Mouse (Mus musculus): ENCODE measurements around the gene Trank1. TPM values are rescaled to one million over a fixed set of nuclear protein-coding genes. Genes with fewer than 3 reads are reported as not detected.

The Trank1 gene
- polyA plus RNA-seq, 1 experiment from 2014 or later = 4.3 TPM

DNA sequence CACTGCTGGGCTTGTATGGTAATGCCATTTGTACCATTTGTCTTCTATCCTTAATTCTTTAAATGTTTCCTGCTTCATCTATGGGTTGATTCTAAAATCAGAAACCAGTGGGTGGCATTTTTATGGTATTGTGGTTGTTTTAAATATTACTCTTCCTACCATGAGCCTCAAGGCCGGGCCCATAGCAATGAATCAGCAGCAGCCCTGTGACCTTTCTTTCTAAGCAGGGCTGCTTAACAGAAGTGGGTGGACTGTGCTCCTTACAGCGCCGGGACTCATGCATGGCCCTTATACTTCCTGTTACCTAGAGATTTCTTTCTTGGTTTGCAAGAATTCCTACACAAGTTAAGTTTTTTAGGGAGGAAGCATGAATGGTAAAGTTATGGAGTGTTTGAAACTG is 41.1 kb downstream of the Trank1 start:
- H3K4me2 ChIP-seq = peak overlapping the region; percentile 34
- H3K9me3 ChIP-seq = no peaks in the 10 kb centered on the region
- peaks cover 12% of the 10 kb centered on the region for H3K4me1 ChIP-seq (replicated peaks)
- no peak for ATAC-seq (ENCODE audit: low FRiP score)
- H3K9ac ChIP-seq = no peak overlapping the region
- H3K27me3 ChIP-seq = no peaks in the 10 kb centered on the region
- no peaks in the 10 kb centered on the region for H3K36me3 ChIP-seq
- H3K4me3 ChIP-seq = peak overlapping the region; percentile 2; the same call in 1 of the 2 replicates
- WGBS = 73% methylated on average over 3 of the region's 3 CpGs
- H3K27ac ChIP-seq = no peak overlapping the region

DNA sequence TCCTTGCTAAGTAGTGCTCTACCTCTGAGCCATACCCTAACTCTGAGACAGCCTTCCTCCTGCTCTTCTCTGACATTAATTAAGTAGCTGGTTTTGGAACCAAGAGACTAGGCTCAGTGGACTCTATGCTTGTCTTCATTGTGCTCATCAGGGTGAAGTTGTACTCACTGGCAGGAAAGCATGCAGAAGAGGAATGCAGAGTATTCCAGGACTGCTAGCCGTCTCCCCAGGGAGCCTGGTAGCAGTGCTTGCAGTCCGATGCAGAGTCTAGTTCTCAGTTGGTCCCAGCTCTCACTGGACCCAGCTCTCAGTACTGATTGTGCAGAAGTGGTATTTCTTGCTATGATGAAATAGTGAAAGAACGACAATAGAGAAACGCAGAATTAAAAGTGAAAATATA is 43.5 kb downstream of the Trank1 start:
- ATAC-seq (ENCODE audit: low FRiP score) = no peak
- H3K4me1 ChIP-seq (replicated peaks) = peaks cover 12% of the 10 kb centered on the region

DNA sequence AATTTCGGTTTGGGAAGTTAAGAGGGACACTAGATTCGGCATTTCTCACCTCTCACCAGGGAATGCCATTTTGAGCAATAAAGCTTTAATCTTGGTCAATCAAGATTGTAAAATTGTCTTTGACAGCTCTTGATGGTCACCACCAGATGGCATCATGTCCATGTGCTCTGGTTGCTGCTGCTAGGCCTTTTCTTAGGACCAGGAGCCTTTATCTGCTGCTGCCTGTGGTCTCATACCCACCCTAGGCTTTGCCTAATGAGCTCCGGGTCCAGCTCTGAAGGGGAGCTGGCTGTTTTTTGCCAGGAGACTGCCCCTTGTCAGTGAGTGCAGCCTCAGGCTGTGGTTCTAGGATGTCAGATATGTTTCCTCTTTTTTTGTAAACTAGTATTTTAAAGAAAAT is 44.8 kb downstream of the Trank1 start:
- Histone ChIP-seq H3K4me2 (no peak overlapping the region), H3K9me3 (no peaks in the 10 kb centered on the region), H3K36me3 (no peaks in the 10 kb centered on the region), H3K4me3 (no peak overlapping the region), H3K27ac (no peak overlapping the region), H3K4me1 (replicated peaks) (peaks cover 10% of the 10 kb centered on the region), H3K9ac (no peak overlapping the region), H3K27me3 (no peaks in the 10 kb centered on the region)
- ATAC-seq (ENCODE audit: low FRiP score) = no peak
- 47% methylated on average over 3 of the region's 3 CpGs for WGBS

More for the DNA sequence above, 43.5 kb downstream of the Trank1 start:
- no peaks in the 10 kb centered on the region for H3K9me3 ChIP-seq
- H3K27me3 ChIP-seq = no peaks in the 10 kb centered on the region
- no peak overlapping the region for H3K4me3 ChIP-seq
- no peak overlapping the region for H3K4me2 ChIP-seq
- H3K9ac ChIP-seq = no peak overlapping the region
- no peak overlapping the region for H3K27ac ChIP-seq
- H3K36me3 ChIP-seq = no peaks in the 10 kb centered on the region
- WGBS = 54% methylated on average over 4 of the region's 4 CpGs

DNA sequence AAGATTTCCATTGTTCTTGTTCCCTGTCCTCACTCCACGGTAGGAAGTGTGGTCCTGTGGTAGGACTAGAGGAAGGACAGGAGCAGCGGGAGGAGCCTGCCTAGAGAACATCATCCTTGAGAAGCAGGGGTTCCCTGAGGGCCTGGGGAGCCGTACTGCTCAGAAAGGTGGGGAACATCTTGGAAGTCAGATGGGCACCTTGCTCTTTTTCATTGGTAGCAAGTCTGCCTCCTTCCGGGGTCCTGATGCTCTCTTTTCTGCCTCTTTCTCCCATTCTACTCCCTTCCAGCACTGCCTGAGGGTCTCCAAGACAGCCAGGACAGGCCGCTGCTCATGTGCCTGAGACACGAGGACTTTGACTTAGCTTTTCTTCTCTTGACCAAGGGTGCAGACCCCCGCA is 52.1 kb downstream of the Trank1 start:
- Histone ChIP-seq H3K4me1 (replicated peaks) (no peaks in the 10 kb centered on the region), H3K27me3 (0 out of 2 replicates have a peak, but pooled peaks cover 5% of the 10 kb centered on the region), H3K9me3 (no peaks in the 10 kb centered on the region), H3K4me3 (no peak overlapping the region), H3K27ac (no peak overlapping the region), H3K4me2 (no peak overlapping the region), H3K36me3 (peaks cover 11% of the 10 kb centered on the region), H3K9ac (no peak overlapping the region)
- WGBS = 85% methylated on average over 7 of the region's 7 CpGs
- ATAC-seq (ENCODE audit: low FRiP score) = no peak

DNA sequence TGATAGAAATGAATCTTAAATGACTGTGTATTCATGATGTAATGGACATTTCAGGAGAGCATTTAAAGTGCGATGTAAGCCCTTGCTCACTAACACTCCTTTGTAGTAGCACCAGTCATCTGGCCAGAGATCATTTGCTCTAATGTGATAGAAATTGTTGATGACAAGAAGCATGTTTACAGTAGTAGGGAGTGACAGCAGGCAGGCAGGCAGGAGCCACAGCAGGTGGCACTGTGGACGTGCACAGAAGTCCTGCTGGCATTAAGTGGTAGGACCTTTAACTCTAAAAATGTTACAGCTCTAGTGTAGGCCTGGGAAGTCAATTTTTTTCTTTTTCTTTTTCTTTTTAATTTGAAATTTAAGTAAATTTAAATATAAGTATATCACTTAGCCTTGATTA is 56.2 kb downstream of the Trank1 start:
- Histone ChIP-seq H3K9me3 (no peaks in the 10 kb centered on the region), H3K9ac (no peak overlapping the region), H3K27ac (no peak overlapping the region), H3K27me3 (0 out of 2 replicates have a peak, but pooled peaks cover 3% of the 10 kb centered on the region), H3K4me2 (no peak overlapping the region), H3K4me3 (no peak overlapping the region), H3K4me1 (replicated peaks) (no peaks in the 10 kb centered on the region), H3K36me3 (peaks cover 11% of the 10 kb centered on the region)
- 53% methylated on average over 2 of the region's 2 CpGs for WGBS
- no peak for ATAC-seq (ENCODE audit: low FRiP score)

DNA sequence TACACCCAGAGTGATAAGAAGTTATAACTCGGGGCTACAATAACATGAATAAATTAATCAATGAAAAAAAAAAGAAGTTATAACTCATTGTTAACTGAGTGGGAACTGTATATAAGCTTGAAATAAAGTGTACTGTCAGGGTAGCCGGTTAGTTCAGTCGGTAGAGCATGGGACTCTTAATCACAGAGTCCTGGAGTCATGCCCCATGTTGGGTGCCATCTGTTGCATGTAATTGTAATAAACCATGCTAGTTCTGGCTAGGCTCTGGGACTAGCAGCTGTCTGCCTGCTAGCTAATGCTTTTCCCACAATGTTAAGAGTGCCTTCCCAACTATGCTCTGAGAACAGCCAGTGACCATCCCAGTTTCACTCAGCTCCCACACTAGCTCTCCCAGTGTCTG is 60.5 kb downstream of the Trank1 start:
- no peaks in the 10 kb centered on the region for H3K4me1 ChIP-seq (replicated peaks)
- H3K36me3 ChIP-seq = no peaks in the 10 kb centered on the region
- 95% methylated on average over 3 of the region's 3 CpGs for WGBS
- no peaks in the 10 kb centered on the region for H3K9me3 ChIP-seq
- no peak overlapping the region for H3K9ac ChIP-seq
- H3K27me3 ChIP-seq = no peaks in the 10 kb centered on the region
- no peak overlapping the region for H3K4me3 ChIP-seq
- no peak overlapping the region for H3K4me2 ChIP-seq
- ATAC-seq (ENCODE audit: low FRiP score) = no peak
- no peak overlapping the region for H3K27ac ChIP-seq

DNA sequence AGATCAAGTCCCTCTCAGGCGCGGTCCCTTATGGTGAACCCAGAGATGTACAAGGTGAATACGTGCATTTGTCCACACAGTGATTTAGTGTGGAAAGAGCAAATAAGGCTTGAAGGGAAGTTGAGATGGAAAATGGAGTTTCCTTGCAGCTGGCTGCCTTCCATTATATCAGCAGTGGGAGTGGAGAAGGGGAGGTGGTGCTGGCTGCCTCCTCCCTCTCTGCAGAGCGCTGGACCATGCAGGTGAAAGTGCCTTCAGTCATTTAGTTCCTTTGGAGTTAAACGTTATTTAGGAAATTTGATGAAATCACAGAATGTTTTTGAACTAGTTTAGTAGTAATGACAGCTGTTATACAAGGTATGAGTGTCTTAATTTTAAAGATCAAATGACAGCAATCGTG is 66.3 kb downstream of the Trank1 start:
- H3K36me3 ChIP-seq = no peaks in the 10 kb centered on the region

DNA sequence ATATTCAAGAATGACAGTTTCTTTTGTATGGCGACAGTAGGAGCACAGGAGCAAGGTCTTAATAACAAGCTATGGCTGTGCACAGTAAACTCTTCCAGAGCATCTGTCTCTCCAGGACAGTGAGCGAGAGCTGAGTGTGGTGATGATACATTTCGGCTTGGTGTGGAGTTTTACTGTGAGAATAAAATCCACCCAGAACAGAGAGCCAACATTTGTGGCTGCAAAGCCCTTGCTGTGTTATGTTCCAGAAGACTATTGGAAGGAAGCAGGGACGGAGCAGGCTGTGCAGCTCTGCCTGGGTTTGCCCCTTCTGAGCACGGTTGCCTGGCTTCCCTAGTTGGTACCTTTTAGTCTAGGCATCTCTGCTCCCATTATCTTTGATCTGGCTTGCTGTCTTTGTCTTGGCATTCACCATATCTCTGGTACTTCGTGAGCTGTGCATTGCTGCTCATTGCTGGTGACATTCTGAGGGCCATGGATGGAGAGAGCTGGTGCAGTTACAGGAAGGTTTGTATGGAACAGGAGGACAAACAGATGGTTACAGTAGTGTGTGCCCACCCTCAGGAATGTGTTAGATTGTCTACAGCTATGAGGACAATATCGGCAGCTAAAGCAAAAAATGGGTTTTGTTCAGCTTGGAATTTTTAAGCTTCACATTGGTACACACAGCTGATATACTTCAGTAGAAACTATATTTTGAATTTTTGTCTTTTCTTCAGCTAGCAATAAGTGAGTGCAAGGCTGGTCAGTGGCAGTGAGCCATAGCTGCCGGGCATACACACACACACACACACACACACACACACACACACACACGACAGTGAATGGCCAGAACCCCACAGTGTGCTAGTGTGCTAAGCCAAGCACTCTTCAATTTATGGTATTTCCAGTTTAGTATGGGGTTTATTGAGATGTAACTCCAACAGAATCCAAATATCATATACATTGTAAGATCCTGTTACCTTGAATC is 69.8 kb downstream of the Trank1 start:
- no peak for ATAC-seq (ENCODE audit: low FRiP score)
- no peaks in the 10 kb centered on the region for H3K9me3 ChIP-seq

More for the DNA sequence above, 66.3 kb downstream of the Trank1 start:
- no peak overlapping the region for H3K27ac ChIP-seq
- no peaks in the 10 kb centered on the region for H3K9me3 ChIP-seq
- no peak overlapping the region for H3K4me2 ChIP-seq
- no peak overlapping the region for H3K9ac ChIP-seq
- no peaks in the 10 kb centered on the region for H3K27me3 ChIP-seq
- ATAC-seq (ENCODE audit: low FRiP score) = no peak
- H3K4me3 ChIP-seq = no peak overlapping the region
- WGBS = 86% methylated on average over 6 of the region's 6 CpGs
- no peaks in the 10 kb centered on the region for H3K4me1 ChIP-seq (replicated peaks)

DNA sequence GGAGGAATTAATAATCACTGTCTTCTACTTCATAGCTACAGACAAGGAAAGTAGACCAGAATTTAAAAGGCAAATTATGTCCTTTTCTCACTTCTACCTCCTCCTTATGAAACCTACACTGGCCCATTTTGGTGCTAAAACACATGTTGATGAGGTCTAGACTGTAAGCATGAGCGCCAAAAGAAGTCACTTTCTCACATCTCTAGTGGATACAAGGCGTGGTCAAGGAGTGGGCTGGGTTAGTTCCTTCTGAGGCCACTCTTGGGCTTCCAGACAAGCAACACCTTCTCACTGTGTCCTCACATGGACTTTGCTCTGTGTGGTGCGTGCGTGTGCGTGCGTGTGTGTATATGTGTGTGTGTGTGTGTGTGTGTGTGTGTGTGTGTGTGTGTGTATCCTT is 70.9 kb downstream of the Trank1 start:
- Histone ChIP-seq H3K27ac (no peak overlapping the region), H3K9ac (no peak overlapping the region), H3K36me3 (no peaks in the 10 kb centered on the region), H3K4me1 (replicated peaks) (peaks cover 15% of the 10 kb centered on the region), H3K4me2 (no peak overlapping the region), H3K27me3 (no peaks in the 10 kb centered on the region), H3K4me3 (no peak overlapping the region), H3K9me3 (no peaks in the 10 kb centered on the region)
- ATAC-seq (ENCODE audit: low FRiP score) = no peak
- 96% methylated on average over 6 of the region's 6 CpGs for WGBS

More for the DNA sequence above, 69.8 kb downstream of the Trank1 start:
- 89% methylated on average over 9 of the region's 9 CpGs for WGBS
- Histone ChIP-seq H3K27ac (no peak overlapping the region), H3K4me3 (no peak overlapping the region), H3K9ac (no peak overlapping the region), H3K27me3 (no peaks in the 10 kb centered on the region), H3K4me1 (replicated peaks) (peaks cover 15% of the 10 kb centered on the region), H3K36me3 (no peaks in the 10 kb centered on the region), H3K4me2 (no peak overlapping the region)

DNA sequence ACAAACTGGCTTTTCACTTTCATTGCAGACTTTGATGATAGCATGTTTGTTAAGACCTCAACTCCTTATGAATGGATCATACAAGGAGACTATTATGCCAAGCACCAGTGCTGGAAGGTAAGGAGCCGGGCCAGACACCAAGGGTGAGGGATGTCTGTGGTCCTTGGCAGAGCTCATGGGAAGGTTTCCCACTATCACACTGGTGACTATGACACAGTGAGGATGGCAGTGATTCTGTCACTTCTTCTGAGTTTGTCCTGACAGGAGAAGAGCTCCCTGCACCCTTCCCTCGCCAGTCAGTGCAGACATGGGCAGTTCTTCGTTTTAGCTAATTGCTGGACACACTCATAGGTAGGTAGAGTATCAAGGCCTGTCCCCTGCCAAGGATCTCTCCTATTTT is 71.5 kb downstream of the Trank1 start:
- Histone ChIP-seq H3K9me3 (no peaks in the 10 kb centered on the region), H3K36me3 (no peaks in the 10 kb centered on the region), H3K9ac (no peak overlapping the region), H3K4me1 (replicated peaks) (peaks cover 15% of the 10 kb centered on the region), H3K4me3 (no peak overlapping the region), H3K4me2 (no peak overlapping the region), H3K27me3 (no peaks in the 10 kb centered on the region), H3K27ac (no peak overlapping the region)
- no peak for ATAC-seq (ENCODE audit: low FRiP score)
- 85% methylated on average over 3 of the region's 3 CpGs for WGBS

DNA sequence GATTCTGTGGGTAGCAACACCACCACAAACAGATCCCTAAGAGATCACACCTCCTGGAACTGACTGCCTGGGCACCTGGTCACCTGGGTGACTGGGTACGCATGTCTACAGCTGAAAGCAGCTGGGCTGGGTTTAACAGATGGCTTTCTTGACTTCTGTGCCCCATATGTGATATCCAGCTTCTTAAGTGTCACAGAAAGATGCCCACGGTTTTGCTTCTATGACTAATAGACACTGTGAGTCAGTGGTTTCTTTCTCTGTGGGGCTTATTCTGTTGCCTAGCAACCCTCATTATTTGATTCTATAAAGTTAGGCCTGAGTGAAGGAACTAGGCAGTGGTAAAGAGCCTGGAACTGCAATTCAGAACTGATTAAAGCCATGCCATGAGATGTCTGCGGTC is 72.2 kb downstream of the Trank1 start:
- Histone ChIP-seq H3K4me3 (no peak overlapping the region), H3K36me3 (no peaks in the 10 kb centered on the region), H3K9ac (no peak overlapping the region), H3K4me2 (no peak overlapping the region), H3K27me3 (no peaks in the 10 kb centered on the region), H3K9me3 (no peaks in the 10 kb centered on the region), H3K27ac (peak overlapping the region; percentile 30; the same call in 1 of the 2 replicates), H3K4me1 (replicated peaks) (peaks cover 15% of the 10 kb centered on the region)
- no peak for ATAC-seq (ENCODE audit: low FRiP score)
- 57% methylated on average over 3 of the region's 3 CpGs for WGBS

DNA sequence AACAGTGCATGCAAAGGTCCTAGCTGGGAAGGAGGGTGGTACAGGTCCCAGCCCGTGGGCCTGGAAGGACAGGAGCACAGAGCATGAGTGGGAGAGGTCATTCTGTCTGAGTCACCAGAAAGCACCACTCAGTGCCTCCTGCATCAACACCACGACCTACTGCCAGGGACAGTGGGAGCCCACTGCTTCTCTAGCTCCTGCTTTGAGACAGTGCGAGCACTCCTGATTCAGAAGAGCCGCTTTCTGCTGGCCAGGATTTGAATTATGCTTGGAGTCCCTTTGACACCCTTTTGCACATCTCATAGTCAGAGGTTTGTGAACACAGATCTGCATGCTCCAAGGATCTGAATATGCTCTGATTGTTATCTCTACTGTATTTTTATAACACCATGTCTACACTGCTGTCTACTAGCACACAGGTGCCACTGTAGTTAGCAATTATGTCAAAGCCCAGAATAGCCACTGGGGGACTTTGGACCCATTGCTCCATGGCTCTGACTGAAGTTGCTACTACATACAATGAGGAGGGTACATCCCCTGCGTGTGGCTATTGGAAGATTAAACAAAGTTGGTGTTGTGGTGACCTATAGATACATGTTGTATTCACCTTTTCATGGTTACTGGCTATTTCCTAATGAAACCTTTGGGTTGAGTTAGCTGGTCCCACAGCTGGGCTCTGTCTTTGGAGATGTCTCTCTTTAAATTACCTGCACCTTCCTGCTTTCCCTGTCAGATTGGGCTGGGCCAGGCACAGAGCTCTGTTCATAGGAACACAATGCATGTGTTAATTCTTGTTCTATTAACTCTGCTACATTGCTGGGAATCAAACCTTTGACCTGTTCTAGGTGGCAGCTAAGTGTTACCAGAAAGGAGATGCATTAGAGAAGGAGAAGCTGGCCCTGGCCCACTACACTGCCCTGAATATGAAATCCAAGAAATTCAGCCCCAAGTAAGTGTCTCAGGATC is 74.3 kb downstream of the Trank1 start:
- 82% methylated on average over 5 of the region's 5 CpGs for WGBS

More for the DNA sequence above, 74.3 kb downstream of the Trank1 start:
- no peaks in the 10 kb centered on the region; the same call in 1 of the 2 replicates for H3K36me3 ChIP-seq
- no peaks in the 10 kb centered on the region for H3K27me3 ChIP-seq
- H3K4me2 ChIP-seq = no peak overlapping the region
- peaks cover 15% of the 10 kb centered on the region for H3K4me1 ChIP-seq (replicated peaks)
- no peak overlapping the region for H3K9ac ChIP-seq
- no peak for ATAC-seq (ENCODE audit: low FRiP score)
- no peak overlapping the region for H3K4me3 ChIP-seq
- no peaks in the 10 kb centered on the region for H3K9me3 ChIP-seq
- no peak overlapping the region for H3K27ac ChIP-seq
